Mouse (Mus musculus) liver, embryonic 14.5 days (tissue): ENCODE results near the gene Tmem106a. TPM values are rescaled to one million over a fixed set of nuclear protein-coding genes. Genes with fewer than 3 reads are reported as not detected.

Experiments used
- ATAC-seq: fragments of 200-750 bp; cut with Nextera tagmentation; 2 replicates; pipeline ENCODE4 v1.8.0; 2017; ENCODE audit warnings: moderate number of reproducible peaks, mild to moderate bottlenecking, moderate library complexity; ENCODE audit not compliant: insufficient read depth
- DNase-seq, 3 experiments: peaks; one replicate each; pipeline ENCODE4 v3.0.0-alpha.2; 2012 to 2013; ENCODE audit warnings: low read depth in 3 of 3, low spot score in 3 of 3
- H3K27ac ChIP-seq: fragments of 300-500 bp; sonication (generic); 2 replicates; pipeline ENCODE4 v1.5.1; 2014; ENCODE audit warnings: moderate library complexity, mild to moderate bottlenecking, control low read depth, inconsistent platforms
- H3K27me3 ChIP-seq: fragments of 300-500 bp; sonication (generic); 2 replicates; pipeline ENCODE4 v1.6.1; 2014; ENCODE audit warnings: mild to moderate bottlenecking, low read length, moderate library complexity; ENCODE audit not compliant: control insufficient read depth, insufficient read depth
- H3K36me3 ChIP-seq: fragments of 300-500 bp; sonication (generic); replicated peaks from 2 replicates; pipeline ENCODE4 v1.6.1; 2014; ENCODE audit warnings: low read depth; ENCODE audit not compliant: control insufficient read depth, insufficient read depth
- H3K4me1 ChIP-seq, 2 experiments: fragments of 200-500 bp in 1 of 2; fragments of 300-500 bp in 1 of 2; sonication (generic) in 1 of 2; replicated peaks; 2 replicates each; pipeline ENCODE4 v1.6.1; 2012 to 2014; ENCODE audit warnings: antibody characterized with exemption in 1 of 2, inconsistent platforms in 1 of 2, low read length in 1 of 2; ENCODE audit not compliant: control insufficient read depth in 2 of 2, insufficient read depth in 2 of 2
- H3K4me2 ChIP-seq: fragments of 300-500 bp; sonication (generic); 2 replicates; pipeline ENCODE4 v1.6.1; 2014; ENCODE audit warnings: low read depth, mild to moderate bottlenecking, control low read depth, moderate library complexity
- H3K4me3 ChIP-seq, 2 experiments: fragments of 200-500 bp in 1 of 2; fragments of 300-500 bp in 1 of 2; sonication (generic) in 1 of 2; 2 replicates each; pipeline ENCODE4 v1.5.1; 2012 to 2014; ENCODE audit warnings: low read depth in 2 of 2, low read length in 2 of 2, mild to moderate bottlenecking in 2 of 2, control low read depth in 1 of 2, inconsistent platforms in 1 of 2, moderate library complexity in 1 of 2; ENCODE audit not compliant: insufficient read depth in 1 of 2
- H3K9ac ChIP-seq: fragments of 300-500 bp; sonication (generic); replicated peaks from 2 replicates; pipeline ENCODE4 v1.6.1; 2014; ENCODE audit warnings: mild to moderate bottlenecking, control low read depth, moderate library complexity
- H3K9me3 ChIP-seq: fragments of 300-500 bp; sonication (generic); 2 replicates; pipeline ENCODE4 v1.6.1; 2016; ENCODE audit warnings: low read length, mixed read lengths; ENCODE audit not compliant: control insufficient read depth
- CTCF ChIP-seq: IDR thresholded peaks from 2 replicates; pipeline ENCODE4 v1.5.1; 2016; ENCODE audit warnings: antibody characterized with exemption, low read depth, control low read depth
- EP300 ChIP-seq: IDR thresholded peaks from 2 replicates; pipeline ENCODE4 v1.6.1; 2016; ENCODE audit warnings: antibody characterized with exemption, low read depth
- WGBS: fragments of 180-500 bp; shearing (Covaris S2); extraction: QIAGEN DNeasy Blood & Tissue Kit; methylation state at CpG from one replicate; pipeline ENCODE4 v1.1.7; 2014; ENCODE audit not compliant: insufficient replicate concordance; 5-methylcytosine and 5-hydroxymethylcytosine counted together
- polyA plus RNA-seq, 2 experiments: library from polyadenylated mRNA; depleted of rRNA in 1 of 2; stranded (reverse) in 1 of 2; unstranded in 1 of 2; fragments of >200 nt; fragmentation: Nextera tagmentation in 1 of 2; extraction: Ambion mirVana in 1 of 2; gene quantifications; 2 replicates each; pipeline versions ENCODE4 v1.2.1 to v1.2.3; 2012 to 2014

The Tmem106a gene
- polyA plus RNA-seq (2012; rRNA removed), result 5.7 and 7.3 TPM in 2 replicates
- polyA plus RNA-seq (2014; fragmentation: Nextera tagmentation; extraction: Ambion mirVana), result 5.4 and 7.5 TPM in 2 replicates

- H3K36me3 ChIP-seq, result peaks cover 26% of the 10 kb centered on the region
- H3K4me3 ChIP-seq, result peak within 1 kb of the TSS; percentile 60 to 89
- H3K27ac ChIP-seq, result peak within 1 kb of the TSS; percentile 42
- H3K9ac ChIP-seq, result peak within 1 kb of the TSS; percentile 72
- no peaks in the 10 kb centered on the region for H3K9me3 ChIP-seq
- no peaks in the 10 kb centered on the region for H3K27me3 ChIP-seq
- H3K4me1 ChIP-seq, result peaks cover 5 to 7% of the 10 kb centered on the region in 2 experiments; a peak in 3 of 4 replicates
- TF ChIP-seq CTCF (no peak), EP300 (no peak)
- WGBS, result 15% methylated on average over 30 of the region's 31 CpGs
- peak; percentile 73 to 74 (median 73) for DNase-seq
- H3K4me2 ChIP-seq, result peak within 1 kb of the TSS; percentile 84
- peak; percentile 81; the same call in 1 of the 2 replicates for ATAC-seq
Observed at GRCm38 (mm10) chr11:101582054-101583035, at the start of gene Tmem106a. Tmem106a (plus strand) TSS chr11:101582242.

- Histone ChIP-seq H3K4me1 (no peaks in the 10 kb centered on the region), H3K36me3 (peaks cover 57% of the 10 kb centered on the region), H3K27ac (no peak overlapping the region), H3K9me3 (no peaks in the 10 kb centered on the region), H3K27me3 (no peaks in the 10 kb centered on the region), H3K4me2 (no peak overlapping the region), H3K4me3 (no peak overlapping the region), H3K9ac (no peak overlapping the region)
- 76% methylated on average over 9 of the region's 9 CpGs for WGBS
- DNase-seq (no peak), ATAC-seq (no peak)
- TF ChIP-seq CTCF, result no peak
- TF ChIP-seq EP300, result no peak
Observed at GRCm38 (mm10) chr11:101543533-101543932, 38.5 kb upstream of the Tmem106a start.

GRCm38 (mm10) chr11:101544132-101544531, 37.9 kb upstream of the Tmem106a start:
- Histone ChIP-seq H3K27me3 (no peaks in the 10 kb centered on the region), H3K4me2 (no peak overlapping the region), H3K9me3 (no peaks in the 10 kb centered on the region), H3K36me3 (peaks cover 57% of the 10 kb centered on the region), H3K4me1 (no peaks in the 10 kb centered on the region), H3K4me3 (no peak overlapping the region), H3K27ac (no peak overlapping the region), H3K9ac (no peak overlapping the region)
- no peak for ATAC-seq
- DNase-seq, result no peak
- no peak for TF ChIP-seq EP300
- TF ChIP-seq CTCF, result no peak
- 64% methylated on average over 1 of the region's 1 CpGs for WGBS

GRCm38 (mm10) chr11:101548526-101548925, 33.5 kb upstream of the Tmem106a start:
- Histone ChIP-seq H3K9ac (no peak overlapping the region), H3K4me2 (no peak overlapping the region), H3K27me3 (no peaks in the 10 kb centered on the region), H3K4me1 (peaks cover 7 to 8% of the 10 kb centered on the region in 2 experiments), H3K36me3 (peaks cover 46% of the 10 kb centered on the region), H3K9me3 (no peaks in the 10 kb centered on the region), H3K4me3 (no peak overlapping the region), H3K27ac (no peak overlapping the region)
- ATAC-seq (no peak), DNase-seq (no peak)
- TF ChIP-seq EP300 (no peak), CTCF (no peak)
